Mouse (Mus musculus) gastrocnemius, adult 18-20 months (tissue): ENCODE results near the gene Tbc1d10a. TPM values are rescaled to one million over a fixed set of nuclear protein-coding genes. Genes with fewer than 3 reads are reported as not detected.

Source experiments
- DNase-seq: peaks from one replicate; pipeline ENCODE4 v3.0.0; 2021; ENCODE audit warnings: low spot score
- total RNA-seq, 2 experiments: library from RNA; stranded (reverse); gene quantifications; 2 replicates each; pipeline ENCODE4 v1.2.3; 2021

The Tbc1d10a gene
- total RNA-seq, 2 experiments from 2014 or later: 3.5 to 3.8 TPM

- DNase-seq: no peak
Observed at GRCm38 (mm10) chr11:4235665-4236545, 49.3 kb downstream of the Tbc1d10a start, which contains the start of gene Osm. TSS of gene Osm (plus strand) at chr11:4236420.

- no peak for DNase-seq
Observed at GRCm38 (mm10) chr11:4236546-4237067, 50.0 kb downstream of the Tbc1d10a start.

- no peak for DNase-seq
Observed at GRCm38 (mm10) chr11:4237389-4237912, 50.9 kb downstream of the Tbc1d10a start.

- no peak for DNase-seq
Observed at GRCm38 (mm10) chr11:4238167-4238566, 51.6 kb downstream of the Tbc1d10a start.

GRCm38 (mm10) chr11:4239691-4240090 is 53.1 kb downstream of the Tbc1d10a start:
- DNase-seq: no peak

- no peak for DNase-seq
Observed at GRCm38 (mm10) chr11:4240151-4240550, 53.6 kb downstream of the Tbc1d10a start.

GRCm38 (mm10) chr11:4241180-4241579 is 54.6 kb downstream of the Tbc1d10a start:
- DNase-seq: no peak

- no peak for DNase-seq
Observed at GRCm38 (mm10) chr11:4246126-4246525, 59.5 kb downstream of the Tbc1d10a start.

GRCm38 (mm10) chr11:4246623-4247022 is 60.0 kb downstream of the Tbc1d10a start:
- no peak for DNase-seq

GRCm38 (mm10) chr11:4247201-4247959 is 60.8 kb downstream of the Tbc1d10a start:
- no peak for DNase-seq

GRCm38 (mm10) chr11:4249151-4249550 is 62.6 kb downstream of the Tbc1d10a start:
- DNase-seq: no peak

- DNase-seq: no peak
Observed at GRCm38 (mm10) chr11:4250290-4250689, 63.7 kb downstream of the Tbc1d10a start.

- DNase-seq: no peak
Observed at GRCm38 (mm10) chr11:4251376-4251775, 64.8 kb downstream of the Tbc1d10a start.

GRCm38 (mm10) chr11:4252886-4253285 is 66.3 kb downstream of the Tbc1d10a start:
- DNase-seq: no peak

GRCm38 (mm10) chr11:4256846-4257607 is 70.4 kb downstream of the Tbc1d10a start, which contains the start of gene Lif:
TSS of gene Lif (plus strand) at chr11:4257557.
- no peak for DNase-seq

GRCm38 (mm10) chr11:4257756-4258155 is 71.2 kb downstream of the Tbc1d10a start:
- no peak for DNase-seq

- DNase-seq: peak; percentile 82
Observed at GRCm38 (mm10) chr11:4258657-4259082, 72.1 kb downstream of the Tbc1d10a start.

- peak; percentile 45 for DNase-seq
Observed at GRCm38 (mm10) chr11:4260463-4261187, 74.0 kb downstream of the Tbc1d10a start.

GRCm38 (mm10) chr11:4261188-4261494 is 74.6 kb downstream of the Tbc1d10a start:
- DNase-seq: peak; percentile 43

- DNase-seq: no peak
Observed at GRCm38 (mm10) chr11:4261969-4262368, 75.4 kb downstream of the Tbc1d10a start.
